Mouse (Mus musculus): ENCODE measurements around the gene Lcn6.
A peak's percentile ranks its signal among the peaks of the same experiment; 100 is the strongest.
"Not testable (repeated sequence)": the region's sequence is repeated elsewhere in the genome, so short reads cannot be mapped to it uniquely, and the experiment has no call there.

The Lcn6 gene

DNA sequence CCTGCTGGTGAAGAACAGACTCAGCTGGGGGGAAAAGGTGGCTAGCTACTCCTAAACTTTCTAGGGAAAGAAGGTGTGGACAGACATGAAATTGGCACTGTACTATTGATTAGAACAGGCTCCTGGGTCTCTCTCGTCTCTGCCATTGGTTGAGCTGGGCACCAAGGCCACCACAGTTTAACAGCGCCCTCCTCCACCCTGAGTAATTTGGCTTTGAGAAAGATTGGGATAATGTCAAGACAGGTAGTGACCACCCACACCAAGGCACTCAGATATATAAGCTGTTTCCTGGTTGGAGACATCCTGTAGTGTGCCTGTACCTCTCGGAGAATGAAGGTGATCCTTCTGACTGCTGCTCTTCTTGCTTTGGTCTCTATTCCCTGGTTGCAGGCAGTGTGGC is at the start of gene Lcn6:
Gene Lcn6 (plus strand): TSS at position 301 of the 400 bp plus-strand sequence.
- no peak for DNase-seq (ENCODE audit: low spot score in 2 of 2)

DNA sequence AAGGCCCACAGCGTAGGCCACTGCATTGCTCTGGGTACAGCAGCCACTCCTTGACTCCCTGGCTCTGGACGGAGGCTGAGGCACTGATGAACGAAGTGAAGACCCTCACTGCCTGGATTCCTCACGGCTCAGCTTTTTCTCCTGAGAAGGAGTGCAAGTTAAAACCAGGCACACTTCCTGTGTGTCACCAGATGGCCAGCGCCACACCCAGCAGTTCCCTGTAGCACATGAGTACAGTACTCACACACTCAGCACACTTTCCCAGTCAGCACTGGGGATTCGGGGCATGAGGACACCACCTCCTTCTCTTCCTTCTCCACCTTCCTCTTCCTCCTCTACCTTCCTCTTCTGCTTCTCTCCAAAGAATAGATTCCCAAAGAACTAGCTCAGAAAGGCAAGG is 48.8 kb upstream of the Lcn6 start, which contains the start of gene Fcna:
Gene Fcna (minus strand): TSS at position 220 of the 400 bp plus-strand sequence.
- DNase-seq (ENCODE audit: low spot score in 2 of 2), result no peak

DNA sequence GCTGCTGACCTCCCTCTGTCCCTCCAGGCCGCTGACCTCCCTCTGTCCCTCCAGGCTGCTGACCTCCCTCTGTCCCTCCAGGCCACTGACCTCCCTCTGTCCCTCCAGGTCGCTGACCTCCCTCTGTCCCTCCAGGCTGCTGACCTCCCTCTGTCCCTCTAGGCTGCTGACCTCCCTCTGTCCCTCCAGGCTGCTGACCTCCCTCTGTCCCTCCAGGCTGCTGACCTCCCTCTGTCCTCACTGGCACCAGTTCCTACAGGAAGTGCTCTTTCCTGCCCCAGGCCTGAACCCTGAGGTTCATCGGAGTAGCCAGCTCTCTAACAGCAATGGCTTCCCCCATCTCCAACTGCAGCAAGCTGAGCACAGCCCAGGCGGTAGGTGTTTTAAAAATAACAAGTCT is 47.8 kb upstream of the Lcn6 start:
- peak in 1 of 2 experiments; percentile 11 for DNase-seq (ENCODE audit: low spot score in 2 of 2)

DNA sequence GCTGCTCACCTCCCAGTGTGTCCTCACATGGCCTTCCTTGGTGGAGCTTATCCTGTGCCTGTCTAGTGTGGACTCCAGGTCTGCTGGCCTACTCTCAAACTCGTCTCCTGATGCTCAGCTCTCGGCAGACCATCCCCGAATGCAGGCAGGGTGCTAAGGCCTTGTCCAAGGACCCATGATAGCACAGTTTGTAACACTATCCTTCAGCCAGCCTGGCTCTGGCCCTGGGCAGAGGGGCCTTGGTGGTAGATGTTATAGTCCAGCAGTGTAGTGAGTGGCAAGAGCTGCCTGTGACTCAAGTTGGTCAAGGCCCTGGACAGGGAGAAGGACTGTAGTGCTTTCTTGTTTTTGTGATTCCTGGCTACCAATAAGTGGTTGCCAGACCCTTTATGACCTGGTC is 43.0 kb upstream of the Lcn6 start:
- DNase-seq (ENCODE audit: low spot score in 2 of 2), result no peak

DNA sequence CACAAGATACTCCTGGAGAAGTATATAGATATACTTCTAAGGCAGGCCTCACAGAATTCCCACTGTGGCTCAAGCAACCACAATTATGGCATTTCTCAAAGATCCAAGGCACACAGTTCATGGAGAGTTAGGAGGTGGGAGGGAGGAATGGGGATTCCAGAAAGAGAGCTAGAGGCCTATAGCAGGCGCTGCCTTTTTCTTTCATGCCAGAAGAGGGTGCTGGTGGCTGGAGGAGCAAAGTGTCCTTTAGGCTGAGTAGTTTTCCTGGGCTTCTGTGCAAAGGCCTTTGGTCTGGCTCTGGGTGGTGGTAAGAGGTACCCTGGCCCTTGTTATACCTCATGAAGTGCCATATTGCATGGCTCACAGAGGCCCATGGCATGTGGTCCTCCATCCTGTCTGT is 42.5 kb upstream of the Lcn6 start:
- no peak for DNase-seq (ENCODE audit: low spot score in 2 of 2)

DNA sequence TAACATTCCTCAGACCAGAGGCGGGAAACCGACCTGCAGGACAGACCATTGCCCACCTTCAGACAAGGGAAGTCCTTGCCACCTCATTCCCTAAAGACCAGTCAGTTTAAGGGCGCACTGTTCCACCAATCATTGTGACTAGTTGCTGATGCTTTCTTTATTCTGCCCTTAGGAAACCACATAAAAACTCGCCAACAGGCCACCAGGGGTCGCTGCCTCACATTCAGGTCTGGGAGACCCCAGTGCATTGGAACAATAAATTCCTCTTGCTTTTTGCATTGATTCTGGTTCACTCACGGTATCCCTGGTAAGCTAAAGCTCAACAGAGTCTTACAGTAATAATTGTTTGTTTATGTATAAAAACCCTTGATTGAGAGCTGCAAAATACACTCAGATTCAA is 36.7 kb upstream of the Lcn6 start:
- no peak for DNase-seq (ENCODE audit: low spot score in 2 of 2)

DNA sequence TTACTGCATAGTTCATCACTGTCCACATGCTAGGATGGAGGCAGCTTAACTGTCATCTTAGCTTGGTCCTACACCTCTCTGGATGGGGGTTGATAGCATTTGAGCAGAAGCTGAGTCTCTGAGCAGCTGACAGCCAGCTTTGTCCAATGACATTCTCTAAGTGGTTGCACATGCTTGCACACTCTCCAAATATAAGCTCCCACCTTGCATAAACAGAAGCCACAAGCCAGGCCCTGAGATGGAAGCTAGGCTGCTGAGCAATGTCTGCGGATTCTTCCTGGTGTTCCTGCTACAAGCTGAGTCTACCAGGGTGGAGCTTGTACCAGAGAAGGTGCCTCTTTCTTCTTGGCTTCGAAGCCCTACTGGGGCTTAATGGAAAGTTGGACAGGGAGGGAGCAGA is 23.7 kb upstream of the Lcn6 start, which contains the start of gene Lcn8:
Gene Lcn8 (plus strand): TSS at position 219 of the 400 bp plus-strand sequence.
- no peak for DNase-seq (ENCODE audit: low spot score in 2 of 2)

DNA sequence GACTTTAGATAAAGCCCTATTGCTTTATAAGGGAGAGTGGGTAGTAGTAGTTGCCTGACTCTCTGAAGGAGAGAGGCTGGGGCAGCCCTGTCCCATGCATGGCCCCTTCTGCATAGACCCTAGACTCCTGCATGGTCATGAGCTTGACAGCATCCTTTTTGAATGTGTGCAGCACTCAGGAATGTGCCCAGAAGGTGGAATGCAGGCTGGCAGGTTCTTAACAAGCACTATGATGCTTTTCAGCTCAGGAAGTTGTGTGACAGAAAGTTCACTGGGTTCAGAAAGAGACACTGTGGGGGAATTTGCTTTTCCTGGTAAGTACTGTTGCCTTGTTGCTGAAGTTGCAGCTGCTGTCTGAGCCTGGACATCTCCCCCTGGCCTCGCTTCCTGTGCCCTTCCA is 22.1 kb upstream of the Lcn6 start:
- no peak for DNase-seq (ENCODE audit: low spot score in 2 of 2)

DNA sequence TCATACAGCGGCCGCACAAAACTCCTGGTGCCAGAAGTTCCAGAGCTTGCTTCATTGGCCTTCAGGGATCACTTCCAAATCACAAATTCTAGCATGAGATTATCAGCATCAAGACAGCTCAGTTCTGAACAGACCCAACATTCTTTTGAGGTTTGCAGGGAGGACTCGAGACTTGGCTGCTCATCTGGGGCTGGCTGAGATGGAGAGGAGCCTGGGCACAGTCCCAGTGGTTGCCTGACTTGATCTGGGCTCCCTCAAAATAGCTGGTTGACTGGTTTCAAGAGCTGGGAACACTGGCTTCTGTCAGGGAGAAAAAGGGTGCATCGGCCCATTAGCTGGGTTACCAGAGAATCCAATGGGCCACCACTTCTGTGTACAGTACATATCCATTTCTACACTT is 19.9 kb upstream of the Lcn6 start:
- DNase-seq (ENCODE audit: low spot score in 2 of 2), result no peak

DNA sequence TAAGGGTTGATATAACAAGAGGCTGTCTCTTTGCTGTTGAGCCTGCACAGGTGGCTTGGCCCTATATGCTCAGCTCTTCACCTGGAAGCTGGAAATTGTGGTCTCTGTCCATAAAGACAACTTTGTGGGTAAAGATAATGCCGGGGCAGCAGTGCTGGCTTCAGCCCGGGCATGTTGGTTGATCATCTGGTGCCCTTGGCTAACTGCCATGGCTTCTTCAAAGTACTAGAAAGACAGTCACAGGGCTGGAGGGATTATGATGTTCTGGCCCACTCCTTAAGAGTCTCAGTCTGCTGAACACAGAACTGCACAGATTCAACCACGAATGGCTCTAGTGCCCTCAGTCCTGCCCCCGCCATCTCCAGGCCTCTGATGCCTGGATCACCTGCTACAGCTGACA is 19.3 kb upstream of the Lcn6 start:
- no peak for DNase-seq (ENCODE audit: low spot score in 2 of 2)

DNA sequence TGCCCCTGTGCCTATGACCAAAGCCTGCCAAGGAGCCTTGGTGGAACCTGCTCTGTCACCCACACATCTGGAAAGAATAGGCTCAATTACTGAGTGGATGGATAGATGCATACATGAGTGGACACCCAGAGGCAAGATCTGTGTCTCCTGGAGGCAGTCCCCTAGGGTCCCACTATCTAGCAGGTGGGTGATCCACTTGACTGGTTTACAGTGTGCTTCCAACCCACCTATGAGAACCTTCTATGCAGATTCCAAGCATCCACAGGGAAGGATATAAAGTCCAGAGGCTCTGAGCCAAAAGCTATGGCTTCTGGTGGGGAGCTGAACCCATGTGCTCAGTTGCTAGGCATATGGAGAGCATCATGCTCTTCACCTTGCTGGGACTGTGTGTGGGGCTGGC is 18.9 kb upstream of the Lcn6 start, which contains the start of gene Lcn5:
Gene Lcn5 (plus strand): TSS at position 301 of the 400 bp plus-strand sequence.
- no peak for DNase-seq (ENCODE audit: low spot score in 2 of 2)

DNA sequence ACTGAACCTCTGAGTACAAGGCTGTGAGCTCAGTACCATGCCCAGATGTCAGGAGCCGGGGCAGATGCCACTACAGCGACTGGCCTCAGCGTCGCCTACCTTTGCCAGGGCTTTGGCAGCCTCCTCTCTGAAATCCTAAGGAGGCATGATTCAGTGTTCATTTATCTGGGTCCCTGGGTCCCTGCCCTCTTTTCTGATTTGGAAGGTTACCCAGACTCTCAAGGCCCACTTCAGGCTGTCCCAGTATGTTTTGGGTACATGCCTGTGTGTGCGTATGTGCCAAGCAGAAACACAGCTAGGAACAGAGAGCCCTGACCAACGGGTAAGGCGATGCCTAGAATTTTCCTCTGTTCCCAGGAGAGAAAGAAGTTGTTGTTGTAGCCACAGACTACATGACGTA is 16.3 kb upstream of the Lcn6 start:
- no peak for DNase-seq (ENCODE audit: low spot score in 2 of 2)

DNA sequence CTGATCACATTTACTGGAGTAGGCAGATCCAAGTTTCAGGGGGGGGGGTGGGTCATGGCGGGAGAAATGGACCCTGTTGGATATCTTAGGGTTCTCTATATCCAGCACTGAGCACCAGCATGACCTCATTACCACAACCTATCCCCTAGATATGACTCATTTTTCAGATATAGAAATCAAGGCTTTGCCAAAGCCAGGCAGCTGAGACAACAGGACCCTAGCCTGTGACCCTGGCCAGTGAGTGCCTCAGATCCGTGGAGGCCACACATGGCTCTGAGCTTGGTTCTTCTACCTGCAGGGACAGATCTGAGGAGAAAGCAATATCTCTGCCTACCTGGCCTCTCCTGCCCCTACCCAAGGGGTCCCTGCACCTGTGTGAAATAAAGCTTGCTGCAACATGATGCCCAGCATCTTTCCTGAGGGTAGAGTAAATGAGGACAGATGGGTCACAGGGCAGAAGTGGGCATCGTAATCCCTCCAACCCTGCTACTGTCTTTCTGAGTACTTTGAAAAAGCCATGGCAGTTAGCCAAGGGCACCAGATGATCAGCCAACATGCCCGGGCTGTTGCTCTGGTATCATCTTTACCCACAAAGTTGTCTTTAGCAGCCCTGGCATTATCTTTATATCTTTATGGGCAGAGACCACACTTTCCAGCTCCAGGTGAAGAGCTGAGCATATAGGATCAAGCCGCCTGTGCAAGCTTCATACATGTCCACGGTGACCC is 15.2 kb upstream of the Lcn6 start:
- DNase-seq (ENCODE audit: low spot score in 2 of 2), result no peak

DNA sequence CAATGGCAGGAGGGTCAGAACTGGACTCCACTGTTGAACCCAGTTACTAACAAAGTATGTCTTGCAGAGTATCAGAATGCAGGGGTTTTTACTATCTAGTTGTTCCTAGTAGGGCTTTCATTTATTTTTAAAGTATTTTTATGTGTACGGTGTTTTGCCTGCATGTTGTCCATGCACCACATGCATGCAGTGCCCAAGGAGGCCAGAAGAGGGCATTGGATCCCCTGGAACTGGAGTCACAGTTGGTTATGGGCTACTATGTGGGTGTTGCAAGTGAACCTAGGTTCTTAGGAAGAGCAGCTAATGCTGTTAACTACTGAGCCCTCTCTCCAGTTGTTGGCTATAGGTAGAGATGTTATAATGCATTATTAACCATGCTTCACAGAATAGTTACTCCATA is 13.1 kb upstream of the Lcn6 start:
- peak in 1 of 2 experiments; percentile 14 for DNase-seq (ENCODE audit: low spot score in 2 of 2)

DNA sequence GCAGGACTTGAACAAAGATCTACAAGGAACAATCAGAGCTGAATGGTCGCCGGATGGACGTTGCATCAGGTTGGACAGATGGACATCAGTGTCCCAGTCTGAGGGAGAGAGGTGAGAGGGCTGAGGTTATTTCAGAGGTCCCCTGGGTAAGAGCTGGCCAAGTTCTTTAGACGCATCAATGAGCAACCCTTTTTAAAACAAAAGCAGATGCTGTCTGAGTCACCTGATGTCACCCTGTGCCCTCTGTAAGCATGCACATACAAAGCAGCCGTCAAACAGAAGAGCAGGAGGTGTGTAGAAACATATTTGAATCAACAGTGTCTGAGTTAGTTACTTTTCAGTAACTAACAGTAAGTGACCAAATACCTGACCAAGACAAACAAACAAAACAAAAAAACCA is 12.5 kb upstream of the Lcn6 start:
- no peak for DNase-seq (ENCODE audit: low spot score in 2 of 2)

DNA sequence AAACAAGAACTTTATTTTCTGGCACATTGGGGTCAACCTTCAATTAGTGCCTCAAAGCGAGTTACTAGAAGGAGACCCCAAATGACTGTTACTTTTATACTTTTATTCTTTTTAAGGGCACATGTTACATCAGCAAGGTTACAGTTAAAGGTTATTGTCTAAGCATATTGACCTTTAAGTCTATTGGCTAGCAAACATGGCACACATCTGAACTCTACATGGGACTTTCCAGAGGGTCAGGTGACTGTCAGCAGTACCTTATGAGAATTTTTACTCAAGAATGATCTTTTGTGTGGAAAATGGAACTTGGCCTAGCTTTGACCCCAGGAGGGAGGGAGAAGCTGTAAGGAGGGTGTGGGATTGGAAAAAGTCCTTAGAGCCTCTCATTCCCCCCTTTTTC is 10.1 kb upstream of the Lcn6 start:
- DNase-seq (ENCODE audit: low spot score in 2 of 2), result no peak

DNA sequence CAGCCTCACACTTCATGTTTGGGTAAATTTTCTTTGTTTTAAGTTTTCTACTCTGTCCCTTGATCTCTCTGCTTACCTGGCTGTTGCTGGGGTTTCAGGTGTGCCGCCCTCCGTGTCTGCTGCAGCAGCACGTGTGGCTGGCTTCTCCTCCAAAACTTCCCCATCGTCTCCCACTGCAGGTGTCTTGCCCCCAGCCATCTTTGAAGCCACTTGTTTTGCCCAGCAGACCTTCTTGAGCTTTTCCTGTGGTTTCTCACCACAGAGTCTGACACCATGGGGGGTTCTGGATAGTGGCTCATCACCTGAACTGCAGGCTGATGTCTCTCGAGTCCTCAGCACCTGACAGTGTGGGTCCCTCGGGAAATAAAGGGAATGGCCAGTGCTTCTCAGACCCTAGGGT is 3.0 kb downstream of the Lcn6 start:
- no peak for DNase-seq (ENCODE audit: low spot score in 2 of 2)

DNA sequence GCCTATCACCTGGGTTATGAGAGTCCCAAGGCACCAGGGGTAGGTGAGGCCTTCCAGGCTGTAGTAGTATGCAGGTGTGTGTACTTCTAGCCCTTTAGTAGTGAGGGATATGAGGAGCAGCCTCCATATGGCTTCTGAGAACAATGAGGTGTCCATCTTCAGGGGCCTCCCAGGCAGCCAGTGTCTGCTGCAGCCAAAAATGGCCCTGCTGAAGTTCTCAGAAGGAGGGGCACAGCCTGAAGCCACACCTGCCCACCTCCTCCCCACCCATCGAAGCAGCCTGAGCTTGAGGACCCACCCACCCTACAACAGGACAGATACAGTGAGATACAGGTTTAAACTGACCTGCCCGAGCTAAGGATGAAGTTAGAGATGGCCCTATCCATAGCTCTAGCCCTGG is 5.8 kb downstream of the Lcn6 start, which contains the start of gene Lcn10:
Gene Lcn10 (plus strand): TSS at position 301 of the 400 bp plus-strand sequence.
- no peak for DNase-seq (ENCODE audit: low spot score in 2 of 2)

DNA sequence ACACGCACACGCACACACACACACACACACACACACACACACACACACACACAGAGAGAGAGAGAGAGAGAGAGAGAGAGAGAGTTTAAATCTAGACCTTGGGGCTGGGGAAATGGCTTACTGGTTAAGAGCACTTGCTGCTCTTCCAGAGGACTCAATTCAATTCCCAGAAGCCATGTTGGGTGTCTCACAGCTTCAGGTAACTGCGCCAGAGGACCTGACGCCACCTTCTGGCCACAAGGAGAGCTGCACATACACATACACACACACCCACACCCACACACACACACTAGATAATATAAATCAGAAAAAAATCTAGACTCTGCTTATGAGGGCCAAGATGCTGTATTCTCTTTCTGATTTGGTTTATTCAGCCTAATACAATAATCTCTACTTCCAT is 10.4 kb downstream of the Lcn6 start:
- DNase-seq (ENCODE audit: low spot score in 2 of 2), result no peak

DNA sequence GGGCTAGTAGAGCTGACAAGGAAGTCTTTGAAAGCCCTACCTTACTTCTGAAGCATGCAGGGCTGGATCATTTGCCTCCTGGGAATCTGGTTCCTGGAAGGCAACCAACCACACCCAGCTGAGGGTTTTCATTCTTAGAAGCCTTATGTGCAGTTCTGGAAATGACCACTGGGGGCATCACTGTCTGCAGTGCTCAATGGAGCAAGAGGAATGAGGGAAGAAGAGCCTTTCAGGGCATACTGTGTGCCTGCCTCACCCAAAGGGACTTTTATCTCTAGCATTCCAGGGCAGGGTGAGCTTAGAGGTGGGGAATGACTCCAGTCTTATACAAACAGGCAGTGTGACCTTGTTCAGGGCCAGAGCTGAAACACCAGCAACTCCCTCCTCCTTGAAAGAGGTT is 18.0 kb downstream of the Lcn6 start:
- DNase-seq (ENCODE audit: low spot score in 2 of 2), result peak in 1 of 2 experiments; percentile 14

DNA sequence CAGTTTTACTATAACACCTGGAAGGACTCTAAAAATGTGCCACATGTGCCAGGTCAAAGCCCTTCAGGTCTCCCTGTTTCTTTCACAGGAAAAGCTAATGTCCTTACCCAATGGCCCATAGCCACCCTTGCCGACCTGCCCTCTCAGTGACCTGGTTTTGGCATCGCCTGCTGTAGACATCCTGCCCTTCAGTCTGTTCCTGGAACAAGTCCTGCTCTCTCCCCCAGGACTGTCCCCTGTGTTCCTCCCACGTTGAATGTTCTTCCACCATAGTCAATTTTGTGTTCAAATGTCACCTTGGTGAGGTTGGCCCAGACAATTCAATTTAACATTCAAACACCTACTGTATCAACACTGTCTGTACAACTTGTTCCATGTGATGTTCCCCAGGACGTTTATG is 20.4 kb downstream of the Lcn6 start:
- no peak for DNase-seq (ENCODE audit: low spot score in 2 of 2)

DNA sequence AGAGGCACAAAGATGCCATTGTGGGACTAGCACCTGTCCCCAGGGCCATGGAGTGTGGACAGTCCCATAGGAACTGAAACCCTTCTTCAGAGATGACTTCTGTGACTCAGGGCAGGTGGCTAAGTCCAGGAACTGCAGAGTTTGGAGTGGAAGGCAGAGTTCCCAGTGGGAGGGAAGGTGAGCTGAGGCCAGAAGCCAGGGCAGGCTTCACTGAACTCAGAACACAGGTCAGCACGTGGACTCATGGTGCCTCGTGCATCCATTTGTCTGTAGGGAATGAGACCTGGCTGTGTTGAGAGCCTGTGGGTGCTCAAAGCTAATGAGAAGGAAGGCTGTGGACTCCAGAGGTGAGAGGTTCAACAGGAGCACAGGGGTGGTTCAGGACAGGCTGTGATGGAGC is 22.1 kb downstream of the Lcn6 start:
- DNase-seq (ENCODE audit: low spot score in 2 of 2), result no peak

DNA sequence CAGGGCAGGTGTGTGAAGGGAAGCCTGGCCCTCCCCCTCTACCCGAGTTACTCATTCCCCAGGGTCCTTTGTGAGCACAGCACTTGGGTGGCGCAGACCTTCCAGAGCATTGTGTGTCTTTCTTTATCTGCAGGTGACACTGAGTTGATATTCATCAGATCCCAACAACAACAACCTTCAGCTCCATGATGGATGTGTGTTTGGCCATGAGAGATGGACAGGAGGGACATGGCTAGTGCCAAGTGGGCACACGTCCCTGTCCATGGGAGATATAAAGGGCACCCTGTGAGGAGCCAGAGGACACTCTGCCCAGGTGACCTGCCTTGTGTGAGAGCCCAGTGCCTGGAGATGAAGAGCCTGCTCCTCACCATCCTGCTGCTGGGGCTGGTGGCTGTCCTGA is 23.2 kb downstream of the Lcn6 start, which contains the start of gene Obp2a:
Gene Obp2a (plus strand): TSS at position 301 of the 400 bp plus-strand sequence.
- not testable (repeated sequence) for DNase-seq (ENCODE audit: low spot score in 2 of 2)

DNA sequence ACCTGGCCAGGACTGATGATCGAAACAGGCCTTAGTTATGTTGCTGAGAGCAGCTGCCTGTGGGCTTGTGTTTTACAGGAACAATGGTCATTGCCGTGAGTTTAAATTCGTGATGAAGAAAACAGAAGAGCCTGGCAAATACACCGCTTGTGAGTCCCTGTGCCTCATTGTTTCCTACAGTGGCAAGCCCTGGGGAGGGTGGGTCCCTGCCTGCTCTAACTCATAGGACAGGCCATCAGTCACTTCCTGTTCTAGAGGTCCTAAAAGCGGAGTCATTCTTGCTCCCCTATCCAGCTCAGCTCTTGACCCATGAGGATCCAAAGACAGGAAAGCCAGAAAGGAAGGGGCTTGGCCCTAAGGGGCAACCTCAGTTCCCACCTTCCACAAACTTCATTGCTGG is 24.4 kb downstream of the Lcn6 start:
- DNase-seq (ENCODE audit: low spot score in 2 of 2), result no peak
